Mouse (Mus musculus) left cerebral cortex, postnatal 25 days (tissue): ENCODE results near the gene Erg. TPM values are rescaled to one million over a fixed set of nuclear protein-coding genes. Genes with fewer than 3 reads are reported as not detected.
A peak's percentile ranks its signal among the peaks of the same experiment; 100 is the strongest.

Experiments
- DNase-seq, 2 experiments: peaks; one replicate each; pipeline ENCODE4 v3.0.0; 2022; ENCODE audit warnings: low spot score in 2 of 2, mixed read lengths in 1 of 2
- intact Hi-C: fragments of 180-260 bp; cut with DNase I; formaldehyde crosslinking; loops from one replicate; pipeline ENCODE4 v1.15.1; 2025
- total RNA-seq, 2 experiments: library from RNA; stranded (reverse); gene quantifications; 2 replicates each; pipeline ENCODE4 v1.2.3; 2021

Erg gene
- total RNA-seq, 2 experiments from 2014 or later, result 4.2 to 6.4 TPM

GRCm38 (mm10) chr16:95494108-95494507, 92.3 kb downstream of the Erg start:
- DNase-seq, result no peak

GRCm38 (mm10) chr16:95493336-95493735, 93.1 kb downstream of the Erg start:
- intact Hi-C loops, result no loop called here
- no peak for DNase-seq

More at GRCm38 (mm10) chr16:95494108-95494507, 92.3 kb downstream of the Erg start:
- intact Hi-C loops, result no loop called here

GRCm38 (mm10) chr16:95492146-95492545, 94.2 kb downstream of the Erg start:
- intact Hi-C loops, result no loop called here
- DNase-seq, result no peak

- DNase-seq, result no peak
- intact Hi-C loops, result no loop called here
Observed at GRCm38 (mm10) chr16:95490386-95490785, 96.0 kb downstream of the Erg start.

GRCm38 (mm10) chr16:95487606-95488351, 98.6 kb downstream of the Erg start:
- intact Hi-C loops, result loop anchor here (5.0 kb wide), 2 partner anchors 40 to 700 kb away; no protein-coding TSS in a partner anchor
- no peak for DNase-seq

- peak; percentile 30 to 82 for DNase-seq
- intact Hi-C loops, result no loop called here
Observed at GRCm38 (mm10) chr16:95481176-95481575, 105.2 kb downstream of the Erg start.

- intact Hi-C loops, result no loop called here
- DNase-seq, result no peak
Observed at GRCm38 (mm10) chr16:95478558-95478957, 107.8 kb downstream of the Erg start.

GRCm38 (mm10) chr16:95475041-95475440, 111.4 kb downstream of the Erg start:
- no peak for DNase-seq

GRCm38 (mm10) chr16:95473946-95474345, 112.4 kb downstream of the Erg start:
- DNase-seq, result no peak
- intact Hi-C loops, result no loop called here

More at GRCm38 (mm10) chr16:95475041-95475440, 111.4 kb downstream of the Erg start:
- intact Hi-C loops, result no loop called here

- intact Hi-C loops, result no loop called here
- no peak for DNase-seq
Observed at GRCm38 (mm10) chr16:95472771-95473170, 113.6 kb downstream of the Erg start.

GRCm38 (mm10) chr16:95469262-95470139, 116.9 kb downstream of the Erg start:
- intact Hi-C loops, result loop anchor here (5.0 kb wide), 2 partner anchors 478 to 493 kb away; no protein-coding TSS in a partner anchor
- no peak for DNase-seq

- DNase-seq, result no peak
- intact Hi-C loops, result loop anchor here (5.0 kb wide), 2 partner anchors 479 to 494 kb away; no protein-coding TSS in a partner anchor
Observed at GRCm38 (mm10) chr16:95467893-95468292, 118.5 kb downstream of the Erg start.

GRCm38 (mm10) chr16:95466548-95466947, 119.8 kb downstream of the Erg start:
- peak in 1 of 2 experiments; percentile 24 for DNase-seq
- intact Hi-C loops, result loop anchor here (5.0 kb wide), 2 partner anchors 481 to 496 kb away; no protein-coding TSS in a partner anchor

GRCm38 (mm10) chr16:95464609-95465008, 121.8 kb downstream of the Erg start:
- DNase-seq, result no peak
- intact Hi-C loops, result loop anchor here (5.0 kb wide), 2 partner anchors 483 to 498 kb away; no protein-coding TSS in a partner anchor

GRCm38 (mm10) chr16:95463796-95464195, 122.6 kb downstream of the Erg start:
- DNase-seq, result no peak
- intact Hi-C loops, result no loop called here

- DNase-seq, result no peak
- intact Hi-C loops, result no loop called here
Observed at GRCm38 (mm10) chr16:95461941-95462340, 124.5 kb downstream of the Erg start.

GRCm38 (mm10) chr16:95460336-95460735, 126.1 kb downstream of the Erg start:
- intact Hi-C loops, result no loop called here
- no peak for DNase-seq

- intact Hi-C loops, result no loop called here
- DNase-seq, result no peak
Observed at GRCm38 (mm10) chr16:95459325-95459691, 127.1 kb downstream of the Erg start.

- no peak for DNase-seq
Observed at GRCm38 (mm10) chr16:95458590-95459324, 127.6 kb downstream of the Erg start.

GRCm38 (mm10) chr16:95457006-95457405, 129.4 kb downstream of the Erg start:
- DNase-seq, result no peak
- intact Hi-C loops, result no loop called here

More at GRCm38 (mm10) chr16:95458590-95459324, 127.6 kb downstream of the Erg start:
- intact Hi-C loops, result no loop called here
